Mouse (Mus musculus): ENCODE measurements around the gene Gm37240.

- TF ChIP-seq EP300 (IDR thresholded peaks at IDR 0.05; ENCODE audit: insufficient read depth, low read depth, low read length) (no peak), POLR2A (IDR thresholded peaks at IDR 0.05; ENCODE audit: insufficient read depth, low read length) (no peak)
These were observed 280.4 kb downstream of the Gm37240 start for GRCm38 (mm10) chr3:85606912-85607311.

All from ES-Bruce4 (cell line).